29 mouse cellular contexts compared by ENCODE assay signal in the genomic region with DNA sequence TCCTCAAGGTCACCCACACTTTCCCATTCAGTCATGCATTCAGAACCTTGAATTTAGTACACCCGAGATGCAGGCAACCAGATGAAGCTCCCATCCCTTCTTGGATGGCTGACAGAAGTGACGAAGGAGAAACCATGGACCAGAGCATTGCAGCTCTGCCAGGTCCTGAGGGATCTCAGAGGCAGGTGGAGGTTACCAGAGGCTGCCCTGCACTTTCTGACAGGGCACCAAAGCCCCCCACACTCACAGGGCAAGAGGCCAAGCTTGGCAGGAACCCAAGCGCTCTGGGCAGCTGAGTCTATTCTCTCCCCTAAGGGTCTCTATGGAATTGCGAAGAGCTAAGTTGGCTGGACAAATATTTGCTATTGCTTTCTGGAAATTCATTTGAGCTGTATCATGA. TPM values are rescaled to one million over a fixed set of nuclear protein-coding genes. Genes with fewer than 3 reads are reported as not detected.
DNase-seq lines count a peak whose midpoint lies in the region; ATAC-seq and TF ChIP-seq lines count a peak whose summit lies in the region.
"Had no signal": no experiment of that assay in that cellular context is flagged by ENCODE, and none has a peak within 500 bp of the region (broad histone marks: within the 10 kb centered on the region; RNA-seq: fewer than 3 reads in every experiment).

No protein-coding gene starts in this region.

- no peak overlapping the region for H3K9ac ChIP-seq in hindbrain, postnatal 0 days (replicated peaks; ENCODE audit: low read length)
- H3K9ac ChIP-seq in midbrain, embryonic 13.5 days (replicated peaks), result no peak overlapping the region
- H3K9ac ChIP-seq: embryonic facial prominence, embryonic 13.5 days; forebrain, postnatal 0 days; heart, embryonic 13.5 days; liver, embryonic 14.5 days; neural tube, embryonic 12.5 days; stomach, embryonic 15.5 days had no signal

- peaks cover 6% of the 10 kb centered on the region for H3K4me1 ChIP-seq in hindbrain, postnatal 0 days (ENCODE audit: insufficient read depth, low read length)
- H3K4me1 ChIP-seq in hindbrain, embryonic 10.5 days (replicated peaks), result peaks cover 25% of the 10 kb centered on the region
- H3K4me1 ChIP-seq in midbrain, embryonic 10.5 days, result peaks cover 33% of the 10 kb centered on the region
- H3K4me1 ChIP-seq in midbrain, embryonic 13.5 days (replicated peaks), result peaks cover 25% of the 10 kb centered on the region
- peaks cover 19% of the 10 kb centered on the region for H3K4me1 ChIP-seq in heart, embryonic 10.5 days

- H3K27ac ChIP-seq in hindbrain, postnatal 0 days, result no peak overlapping the region
- H3K27ac ChIP-seq in hindbrain, embryonic 10.5 days, result no peak overlapping the region
- H3K27ac ChIP-seq in midbrain, embryonic 10.5 days (replicated peaks), result peak overlapping the region; percentile 52; the same call in 1 of the 2 replicates
- H3K27ac ChIP-seq in midbrain, embryonic 13.5 days, result no peak overlapping the region
- H3K27ac ChIP-seq in heart, embryonic 10.5 days, result no peak overlapping the region
- H3K27ac ChIP-seq: embryonic facial prominence, embryonic 13.5 days; heart, adult 2 months; heart, embryonic 13.5 days; kidney, postnatal 0 days; liver, embryonic 14.5 days; neural tube, embryonic 12.5 days; stomach, embryonic 15.5 days had no signal

- H3K4me3 ChIP-seq in hindbrain, postnatal 0 days (ENCODE audit: low read length), result no peak overlapping the region
- H3K4me3 ChIP-seq in hindbrain, embryonic 10.5 days, result no peak overlapping the region
- no peak overlapping the region for H3K4me3 ChIP-seq in midbrain, embryonic 10.5 days
- no peak overlapping the region for H3K4me3 ChIP-seq in midbrain, embryonic 13.5 days (replicated peaks)
- no peak overlapping the region for H3K4me3 ChIP-seq in heart, embryonic 10.5 days
- H3K4me3 ChIP-seq: embryonic facial prominence, embryonic 13.5 days; heart, adult 2 months; heart, embryonic 13.5 days; neural tube, embryonic 12.5 days; stomach, embryonic 15.5 days had no signal

- H3K4me2 ChIP-seq in hindbrain, postnatal 0 days (ENCODE audit: low read depth, low read length), result no peak overlapping the region
- H3K4me2 ChIP-seq in midbrain, embryonic 13.5 days (replicated peaks), result no peak overlapping the region
- H3K4me2 ChIP-seq: embryonic facial prominence, embryonic 13.5 days; heart, embryonic 13.5 days; neural tube, embryonic 12.5 days; stomach, embryonic 15.5 days had no signal

- 31% methylated on average over 4 of the region's 4 CpGs for WGBS in hindbrain, postnatal 0 days
- 92% methylated on average over 4 of the region's 4 CpGs for WGBS in hindbrain, embryonic 10.5 days
- WGBS in midbrain, embryonic 10.5 days, result 89% methylated on average over 4 of the region's 4 CpGs
- 79% methylated on average over 4 of the region's 4 CpGs for WGBS in midbrain, embryonic 13.5 days
- WGBS in heart, embryonic 10.5 days, result 80% methylated on average over 4 of the region's 4 CpGs

- H3K27me3 ChIP-seq in hindbrain, postnatal 0 days (ENCODE audit: insufficient read depth, low read length), result no peaks in the 10 kb centered on the region
- no peaks in the 10 kb centered on the region for H3K27me3 ChIP-seq in hindbrain, embryonic 10.5 days (ENCODE audit: insufficient read depth, poor library complexity, severe bottlenecking)
- no peaks in the 10 kb centered on the region for H3K27me3 ChIP-seq in midbrain, embryonic 10.5 days (ENCODE audit: low read depth, poor library complexity, severe bottlenecking)
- H3K27me3 ChIP-seq in midbrain, embryonic 13.5 days, result no peaks in the 10 kb centered on the region
- H3K27me3 ChIP-seq in heart, embryonic 10.5 days (ENCODE audit: insufficient read depth, poor library complexity, severe bottlenecking), result no peaks in the 10 kb centered on the region
- H3K27me3 ChIP-seq: embryonic facial prominence, embryonic 13.5 days; heart, embryonic 13.5 days; neural tube, embryonic 12.5 days; stomach, embryonic 15.5 days had no signal

- H3K36me3 ChIP-seq in hindbrain, postnatal 0 days (ENCODE audit: insufficient read depth, low read length), result no peaks in the 10 kb centered on the region
- no peaks in the 10 kb centered on the region for H3K36me3 ChIP-seq in hindbrain, embryonic 10.5 days
- no peaks in the 10 kb centered on the region for H3K36me3 ChIP-seq in midbrain, embryonic 10.5 days
- H3K36me3 ChIP-seq in midbrain, embryonic 13.5 days, result no peaks in the 10 kb centered on the region
- H3K36me3 ChIP-seq in heart, embryonic 10.5 days, result no peaks in the 10 kb centered on the region
- H3K36me3 ChIP-seq: embryonic facial prominence, embryonic 13.5 days; heart, embryonic 13.5 days; neural tube, embryonic 12.5 days; stomach, embryonic 15.5 days had no signal

- TF ChIP-seq CTCF in hindbrain, postnatal 0 days (IDR thresholded peaks at IDR 0.05; ENCODE audit: low read depth), result no peak

- ATAC-seq in hindbrain, postnatal 0 days, result no peak
- no peak for ATAC-seq in midbrain, embryonic 13.5 days
- ATAC-seq: forebrain, postnatal 0 days; intestine, embryonic 16.5 days had no signal

- no peaks in the 10 kb centered on the region for H3K9me3 ChIP-seq in hindbrain, postnatal 0 days (ENCODE audit: low read length)
- H3K9me3 ChIP-seq in hindbrain, embryonic 10.5 days, result no peaks in the 10 kb centered on the region
- H3K9me3 ChIP-seq in midbrain, embryonic 10.5 days (replicated peaks), result no peaks in the 10 kb centered on the region
- no peaks in the 10 kb centered on the region for H3K9me3 ChIP-seq in midbrain, embryonic 13.5 days
- H3K9me3 ChIP-seq in heart, embryonic 10.5 days, result no peaks in the 10 kb centered on the region
- H3K9me3 ChIP-seq: embryonic facial prominence, embryonic 13.5 days; neural tube, embryonic 12.5 days; stomach, embryonic 15.5 days had no signal

- peak; percentile 54 for DNase-seq in hindbrain, postnatal 0 days (ENCODE audit: low spot score)
- no peak for DNase-seq in hindbrain, embryonic 10.5 days (ENCODE audit: low spot score)
- no peak for DNase-seq in midbrain, embryonic 10.5 days (ENCODE audit: low spot score)
- DNase-seq in testis, postnatal 10 days (ENCODE audit: low spot score), result peak; percentile 49
- no peak for DNase-seq in testis, postnatal 14 days (ENCODE audit: low spot score)
- DNase-seq in heart, embryonic 10.5 days (ENCODE audit: low spot score), result no peak
- DNase-seq: adrenal gland, postnatal 25 days; B cell, adult 2 months; cerebellum, adult 2 months; embryo, embryonic 11 days; forebrain, postnatal 0 days; heart, adult 2 months; heart, postnatal 10 days; kidney, adult 8-10 months; layer of hippocampus, postnatal 36 days; liver; lung, postnatal 14 days; right cerebral cortex, postnatal 14 days; thymus, adult 18-20 months; thymus, postnatal 25 days had no signal

RNA-seq across cellular contexts. Expression of gene Igfbp2, which starts 20.3 kb away (rescaled TPM):
- total RNA-seq in hindbrain, postnatal 0 days (2014; rRNA removed), result 686 and 698 TPM in 2 replicates
- polyA plus RNA-seq in hindbrain, postnatal 0 days (2015; fragmentation: Nextera tagmentation; extraction: Ambion mirVana), result 470 and 480 TPM in 2 replicates
- 493 and 750 TPM in 2 replicates for polyA plus RNA-seq in hindbrain, embryonic 10.5 days (2016; fragmentation: Nextera tagmentation; extraction: Ambion mirVana)
- polyA plus RNA-seq in midbrain, embryonic 10.5 days (2016; fragmentation: Nextera tagmentation; extraction: Ambion mirVana), result 585 and 600 TPM in 2 replicates
- polyA plus RNA-seq in midbrain, embryonic 13.5 days (2015; fragmentation: Nextera tagmentation; extraction: Ambion mirVana), result 294 and 385 TPM in 2 replicates
- 137 and 226 TPM in 2 replicates for polyA plus RNA-seq in heart, embryonic 10.5 days (2016; fragmentation: Nextera tagmentation; extraction: Ambion mirVana)
- total RNA-seq: hematopoietic stem cell, adult 5-6 weeks had no signal

Comparison
In these comparisons a context has a peak if more than half of its experiments do, and no peak if none do; other contexts are left out.
1. DNase-seq: peak in hindbrain, postnatal 0 days (single experiment) and testis, postnatal 10 days (single experiment); none in hindbrain, embryonic 10.5 days (single experiment), midbrain, embryonic 10.5 days (single experiment), testis, postnatal 14 days (single experiment) and heart, embryonic 10.5 days (single experiment).